Mouse (Mus musculus) CH12.LX (cell line): ENCODE results near the gene Il5. TPM values are rescaled to one million over a fixed set of nuclear protein-coding genes. Genes with fewer than 3 reads are reported as not detected.
"Not testable (repeated sequence)": the region's sequence is repeated elsewhere in the genome, so short reads cannot be mapped to it uniquely, and the experiment has no call there.

Experiments used
- DNase-seq: peaks from one replicate; pipeline ENCODE4 v3.0.0-alpha.2; 2013; ENCODE audit errors: extremely low read depth
- H3K27ac ChIP-seq: 2 replicates; pipeline ENCODE4 v1.5.1; 2012; ENCODE audit warnings: low read depth, mild to moderate bottlenecking, control low read depth, moderate library complexity; ENCODE audit not compliant: insufficient read depth
- H3K27me3 ChIP-seq: replicated peaks from 2 replicates; pipeline ENCODE3; 2012; ENCODE audit warnings: inconsistent platforms
- H3K36me3 ChIP-seq, 2 experiments: replicated peaks in 1 of 2; 2 replicates each; pipeline versions ENCODE3 to v1.6.1; 2012; ENCODE audit warnings: inconsistent platforms in 1 of 2, low read length in 1 of 2, mild to moderate bottlenecking in 1 of 2, mixed read lengths in 1 of 2, moderate library complexity in 1 of 2; ENCODE audit not compliant: control insufficient read depth in 1 of 2, insufficient read depth in 1 of 2
- H3K4me1 ChIP-seq, 2 experiments: 2 replicates each; pipeline ENCODE4 v1.6.1; 2012; ENCODE audit warnings: inconsistent platforms in 1 of 2, moderate library complexity in 1 of 2; ENCODE audit not compliant: insufficient read depth in 2 of 2, control insufficient read depth in 1 of 2
- H3K4me2 ChIP-seq: 2 replicates; pipeline ENCODE4 v1.6.1; 2012; ENCODE audit warnings: low read depth, mild to moderate bottlenecking, control low read depth; ENCODE audit not compliant: poor library complexity, insufficient read depth, severe bottlenecking
- H3K4me3 ChIP-seq, 3 experiments: fragments of 150-350 bp in 1 of 3; sonication (generic) in 1 of 3; replicated peaks in 1 of 3; 2 replicates each; pipeline versions ENCODE3 to v1.5.1; 2011 to 2012; ENCODE audit warnings: low read depth in 2 of 3, low read length in 2 of 3, mild to moderate bottlenecking in 2 of 3, moderate library complexity in 2 of 3, control low read depth in 1 of 3, improper control_type of control experiment in 1 of 3, inconsistent platforms in 1 of 3, mixed read lengths in 1 of 3; ENCODE audit not compliant: poor library complexity in 1 of 3
- H3K79me2 ChIP-seq: replicated peaks from 2 replicates; pipeline ENCODE4 v1.6.1; 2012; ENCODE audit warnings: mild to moderate bottlenecking, moderate library complexity; ENCODE audit not compliant: control insufficient read depth, poor library complexity, insufficient read depth, severe bottlenecking; ENCODE audit errors: extremely low read depth
- H3K9ac ChIP-seq: 2 replicates; pipeline ENCODE4 v1.6.1; 2012; ENCODE audit warnings: low read depth, mild to moderate bottlenecking, control low read depth, moderate library complexity; ENCODE audit not compliant: insufficient read depth
- H3K9me3 ChIP-seq: replicated peaks from 2 replicates; pipeline ENCODE3; 2012; ENCODE audit warnings: low read length, inconsistent platforms, mixed read lengths
- CHD2 ChIP-seq: IDR thresholded peaks from 2 replicates; pipeline ENCODE4 v1.6.1; 2011; ENCODE audit warnings: low read length, improper control_type of control experiment
- CTCF ChIP-seq, 2 experiments: IDR thresholded peaks in 1 of 2; conservative IDR thresholded peaks in 1 of 2; 2 replicates each; pipeline ENCODE4 v1.5.1; 2011 to 2012; ENCODE audit warnings: low read depth in 2 of 2, low read length in 2 of 2, improper control_type of control experiment in 1 of 2, inconsistent platforms in 1 of 2, mild to moderate bottlenecking in 1 of 2, moderate library complexity in 1 of 2
- ETS1 ChIP-seq: conservative IDR thresholded peaks from 2 replicates; pipeline ENCODE4 v1.6.1; 2012; ENCODE audit warnings: low read depth, mild to moderate bottlenecking, inconsistent platforms, low read length, improper control_type of control experiment, moderate library complexity
- IRF4 ChIP-seq: IDR thresholded peaks from 2 replicates; pipeline ENCODE4 v1.6.1; 2014; ENCODE audit warnings: low read depth, mild to moderate bottlenecking, inconsistent platforms, low read length, improper control_type of control experiment
- JUND ChIP-seq: conservative IDR thresholded peaks from 2 replicates; pipeline ENCODE4 v1.6.1; 2011; ENCODE audit warnings: low read depth, low read length, improper control_type of control experiment
- KAT2A ChIP-seq: IDR thresholded peaks from 2 replicates; pipeline ENCODE4 v1.6.1; 2012; ENCODE audit warnings: low read length, improper control_type of control experiment, inconsistent platforms; ENCODE audit not compliant: insufficient replicate concordance
- MAX ChIP-seq: IDR thresholded peaks from 2 replicates; pipeline ENCODE4 v1.6.1; 2011; ENCODE audit warnings: low read length, improper control_type of control experiment
- MAZ ChIP-seq: IDR thresholded peaks from 2 replicates; pipeline ENCODE4 v1.6.1; 2012; ENCODE audit warnings: low read depth, mild to moderate bottlenecking, inconsistent platforms, low read length, improper control_type of control experiment, moderate library complexity
- MXI1 ChIP-seq: IDR thresholded peaks from 2 replicates; pipeline ENCODE4 v1.6.1; 2011; ENCODE audit warnings: mild to moderate bottlenecking, low read depth, low read length, improper control_type of control experiment
- NELFE ChIP-seq: IDR thresholded peaks from 2 replicates; pipeline ENCODE4 v1.6.1; 2011; ENCODE audit warnings: low read depth, low read length, improper control_type of control experiment
- NRF1 ChIP-seq: IDR thresholded peaks from 2 replicates; pipeline ENCODE4 v1.6.1; 2014; ENCODE audit warnings: low read depth, mild to moderate bottlenecking, inconsistent platforms, low read length, improper control_type of control experiment, moderate library complexity
- RAD21 ChIP-seq: IDR thresholded peaks from 2 replicates; pipeline ENCODE4 v1.6.1; 2011; ENCODE audit warnings: low read depth, mild to moderate bottlenecking, low read length, improper control_type of control experiment, moderate library complexity
- SMC3 ChIP-seq: IDR thresholded peaks from 2 replicates; pipeline ENCODE4 v1.6.1; 2011; ENCODE audit warnings: low read depth, low read length, improper control_type of control experiment
- UBTF ChIP-seq: IDR thresholded peaks from 2 replicates; pipeline ENCODE4 v1.6.1; 2012; ENCODE audit warnings: low read depth, mild to moderate bottlenecking, inconsistent platforms, low read length, improper control_type of control experiment, moderate library complexity
- USF1 ChIP-seq: IDR thresholded peaks from 2 replicates; pipeline ENCODE4 v1.6.1; 2014; ENCODE audit warnings: low read depth, mild to moderate bottlenecking, inconsistent platforms, low read length, improper control_type of control experiment
- USF2 ChIP-seq: conservative IDR thresholded peaks from 2 replicates; pipeline ENCODE4 v1.6.1; 2011; ENCODE audit warnings: low read depth, low read length, improper control_type of control experiment
- ZC3H11A ChIP-seq: IDR thresholded peaks from 2 replicates; pipeline ENCODE4 v1.6.1; 2012; ENCODE audit warnings: low read depth, mild to moderate bottlenecking, inconsistent platforms, low read length, improper control_type of control experiment
- ZKSCAN1 ChIP-seq: IDR thresholded peaks from 2 replicates; pipeline ENCODE4 v1.6.1; 2012; ENCODE audit warnings: low read depth, inconsistent platforms, low read length, improper control_type of control experiment, borderline replicate concordance
- ZNF384 ChIP-seq: IDR thresholded peaks from 2 replicates; pipeline ENCODE4 v1.6.1; 2012; ENCODE audit warnings: low read depth, low read length, improper control_type of control experiment, inconsistent platforms
- dilution Hi-C: fragments of 300-500 bp; cut with MboI; formaldehyde crosslinking; loops from 2 replicates; pipeline ENCODE4 v1.14.3; 2020; ENCODE audit warnings: low sequenced_read_pairs; ENCODE audit not compliant: extremely low pct_unique_long_range_greater_than_20kb, extremely low pct_ligation_motif_present
- in situ Hi-C: fragments of 300-500 bp; cut with MboI; formaldehyde crosslinking; loops from 3 replicates; pipeline ENCODE4 v1.14.3; 2019; ENCODE audit warnings: low sequenced_read_pairs, low pct_ligation_motif_present, low pct_unique_long_range_greater_than_20kb, mixed read lengths
- polyA plus RNA-seq: library from polyadenylated mRNA; unstranded; fragments of >175 nt; gene quantifications from 2 replicates; pipeline ENCODE4 v1.2.1, GENCODE M21; 2012; ENCODE audit warnings: low read depth; ENCODE audit not compliant: insufficient read length
- total RNA-seq, 2 experiments: library from RNA; depleted of rRNA; stranded (reverse); fragments of 300-350 nt in 1 of 2; fragments of >200 nt in 1 of 2; gene quantifications; 2 replicates each; pipeline ENCODE4 v1.2.3; 2012 to 2014

Gene Il5
- total and polyA plus RNA-seq, 3 experiments, result not detected

- H3K79me2 ChIP-seq, result no peaks in the 10 kb centered on the region
- H3K4me3 ChIP-seq, result no peak overlapping the region
- dilution Hi-C loops, result no loop called here
- H3K27me3 ChIP-seq, result peaks cover 5% of the 10 kb centered on the region
- TF ChIP-seq ZKSCAN1 (no peak), USF1 (no peak), MXI1 (no peak), MAX (no peak), UBTF (no peak), KAT2A (no peak), JUND (no peak), SMC3 (no peak), CHD2 (no peak), MAZ (no peak), IRF4 (no peak), ETS1 (no peak), USF2 (no peak)
- no peaks in the 10 kb centered on the region for H3K36me3 ChIP-seq
- in situ Hi-C loops, result no loop called here
- H3K9me3 ChIP-seq, result peaks cover 8% of the 10 kb centered on the region
- DNase-seq, result no peak
- peaks cover 18 to 46% of the 10 kb centered on the region in 2 experiments for H3K4me1 ChIP-seq
- no peak overlapping the region for H3K4me2 ChIP-seq
- no peak overlapping the region for H3K9ac ChIP-seq
- no peak overlapping the region for H3K27ac ChIP-seq
Measured at GRCm38 (mm10) chr11:53757612-53758011, 37.0 kb downstream of the Il5 start.

- H3K36me3 ChIP-seq, H3K27me3 ChIP-seq, in situ Hi-C loops, H3K9me3 ChIP-seq, DNase-seq, H3K4me2 ChIP-seq, H3K27ac ChIP-seq, H3K9ac ChIP-seq, dilution Hi-C loops, H3K4me3 ChIP-seq, H3K79me2 ChIP-seq: not testable (repeated sequence)
- peaks cover 22 to 51% of the 10 kb centered on the region in 2 experiments for H3K4me1 ChIP-seq
- TF ChIP-seq ZC3H11A (peak; percentile 49), MAZ (peak; percentile 67; the same call in 1 of the 2 replicates), SMC3 (peak; percentile 83), NELFE (peak; percentile 36; the same call in 1 of the 2 replicates), NRF1 (peak; percentile 6; the same call in 1 of the 2 replicates), IRF4 (0 out of 2 replicates have a peak, but pooled peaks have one; percentile 18), RAD21 (peak; percentile 79), ZNF384 (peak; percentile 91), CTCF (conservative IDR thresholded peaks at IDR 0.05 in 1 of 2, IDR thresholded peaks at IDR 0.05 in 1 of 2; ENCODE audit: low read depth in 2 of 2, low read length in 2 of 2) (peak in 1 of 2 experiments; percentile 85; a peak in 3 of 4 replicates), MXI1 (0 out of 2 replicates have a peak, but pooled peaks have one; percentile 41)
Measured at GRCm38 (mm10) chr11:53758033-53758432, 37.4 kb downstream of the Il5 start.
